Mouse (Mus musculus) hindbrain, embryonic 11.5 days (tissue): ENCODE data around the gene Pde4d. TPM values are rescaled to one million over a fixed set of nuclear protein-coding genes. Genes with fewer than 3 reads are reported as not detected.

Experiments
- ATAC-seq: fragments of 200-750 bp; cut with Nextera tagmentation; 2 replicates; pipeline ENCODE4 v1.8.0; 2017; ENCODE audit warnings: mild to moderate bottlenecking, moderate TSS enrichment, moderate library complexity; ENCODE audit not compliant: low FRiP score
- DNase-seq: peaks from one replicate; pipeline ENCODE4 v3.0.0-alpha.2; 2015; ENCODE audit warnings: low spot score
- H3K27ac ChIP-seq: fragments of 300-500 bp; sonication (generic); 2 replicates; pipeline ENCODE4 v1.5.1; 2014; ENCODE audit warnings: mild to moderate bottlenecking, low read depth, low read length
- H3K27me3 ChIP-seq: fragments of 300-500 bp; sonication (generic); 2 replicates; pipeline ENCODE4 v1.6.1; 2014; ENCODE audit warnings: mild to moderate bottlenecking, low read length, moderate library complexity, mixed read lengths; ENCODE audit not compliant: control insufficient read depth, insufficient read depth
- H3K36me3 ChIP-seq: fragments of 300-500 bp; sonication (generic); 2 replicates; pipeline ENCODE4 v1.6.1; 2014; ENCODE audit warnings: mild to moderate bottlenecking, low read length, moderate library complexity, mixed read lengths; ENCODE audit not compliant: control insufficient read depth, insufficient read depth
- H3K4me1 ChIP-seq: fragments of 300-500 bp; sonication (generic); replicated peaks from 2 replicates; pipeline ENCODE4 v1.6.1; 2014; ENCODE audit warnings: low read length, mixed read lengths; ENCODE audit not compliant: control insufficient read depth, insufficient read depth
- H3K4me2 ChIP-seq: fragments of 300-500 bp; sonication (generic); replicated peaks from 2 replicates; pipeline ENCODE4 v1.6.1; 2014; ENCODE audit warnings: mild to moderate bottlenecking, low read depth, low read length
- H3K4me3 ChIP-seq: fragments of 300-500 bp; sonication (generic); 2 replicates; pipeline ENCODE4 v1.5.1; 2014; ENCODE audit warnings: low read depth, low read length
- H3K9ac ChIP-seq: fragments of 300-500 bp; sonication (generic); 2 replicates; pipeline ENCODE4 v1.6.1; 2014; ENCODE audit warnings: low read depth, low read length
- H3K9me3 ChIP-seq: fragments of 300-500 bp; sonication (generic); 2 replicates; pipeline ENCODE4 v1.6.1; 2016; ENCODE audit warnings: low read length; ENCODE audit not compliant: control insufficient read depth
- WGBS: fragments of 180-500 bp; shearing (Covaris S2); extraction: QIAGEN DNeasy Blood & Tissue Kit; methylation state at CpG from one replicate; pipeline ENCODE4 v1.1.7; 2014; 5-methylcytosine and 5-hydroxymethylcytosine counted together
- polyA plus RNA-seq: library from polyadenylated mRNA; unstranded; fragments of >200 nt; fragmentation: Nextera tagmentation; extraction: Ambion mirVana; gene quantifications from 2 replicates; pipeline ENCODE4 v1.2.1, GENCODE M21; 2014

Pde4d gene
- polyA plus RNA-seq, 1 experiment from 2014 or later: 18.3 TPM

GRCm38 (mm10) chr13:109239296-109239695 lies 789.5 kb downstream of the Pde4d start:
- DNase-seq (peak; percentile 34), ATAC-seq (no peak)
- Histone ChIP-seq H3K9me3 (no peaks in the 10 kb centered on the region), H3K4me2 (no peak overlapping the region), H3K27ac (no peak overlapping the region), H3K4me3 (no peak overlapping the region), H3K9ac (no peak overlapping the region), H3K27me3 (no peaks in the 10 kb centered on the region), H3K4me1 (no peaks in the 10 kb centered on the region), H3K36me3 (no peaks in the 10 kb centered on the region)
- WGBS: 74% methylated on average over 11 of the region's 11 CpGs

- DNase-seq (no peak), ATAC-seq (no peak)
- H3K4me3 ChIP-seq: no peak overlapping the region
- H3K27ac ChIP-seq: no peak overlapping the region
- H3K9me3 ChIP-seq: no peaks in the 10 kb centered on the region
- no peak overlapping the region for H3K9ac ChIP-seq
- H3K36me3 ChIP-seq: no peaks in the 10 kb centered on the region
- no peak overlapping the region for H3K4me2 ChIP-seq
- H3K27me3 ChIP-seq: no peaks in the 10 kb centered on the region
- WGBS: 89% methylated on average over 9 of the region's 9 CpGs
- no peaks in the 10 kb centered on the region for H3K4me1 ChIP-seq
Measured at GRCm38 (mm10) chr13:109242456-109243050, 792.8 kb downstream of the Pde4d start.

GRCm38 (mm10) chr13:109243160-109243559 lies 793.4 kb downstream of the Pde4d start:
- no peak overlapping the region for H3K4me2 ChIP-seq
- DNase-seq: no peak
- WGBS: 84% methylated on average over 3 of the region's 3 CpGs
- no peaks in the 10 kb centered on the region for H3K27me3 ChIP-seq
- H3K27ac ChIP-seq: no peak overlapping the region
- H3K4me3 ChIP-seq: no peak overlapping the region
- no peak overlapping the region for H3K9ac ChIP-seq
- no peaks in the 10 kb centered on the region for H3K4me1 ChIP-seq
- ATAC-seq: no peak
- H3K9me3 ChIP-seq: no peaks in the 10 kb centered on the region
- H3K36me3 ChIP-seq: no peaks in the 10 kb centered on the region

- no peaks in the 10 kb centered on the region for H3K9me3 ChIP-seq
- H3K4me1 ChIP-seq: no peaks in the 10 kb centered on the region
- no peak overlapping the region for H3K9ac ChIP-seq
- H3K4me2 ChIP-seq: no peak overlapping the region
- no peaks in the 10 kb centered on the region for H3K36me3 ChIP-seq
- 90% methylated on average over 4 of the region's 4 CpGs for WGBS
- DNase-seq (no peak), ATAC-seq (no peak)
- no peak overlapping the region for H3K27ac ChIP-seq
- H3K4me3 ChIP-seq: no peak overlapping the region
- H3K27me3 ChIP-seq: no peaks in the 10 kb centered on the region
Measured at GRCm38 (mm10) chr13:109247061-109247460, 797.3 kb downstream of the Pde4d start.

GRCm38 (mm10) chr13:109249315-109249714 lies 799.6 kb downstream of the Pde4d start:
- no peak overlapping the region for H3K27ac ChIP-seq
- H3K4me3 ChIP-seq: no peak overlapping the region
- ATAC-seq (no peak), DNase-seq (no peak)
- H3K36me3 ChIP-seq: no peaks in the 10 kb centered on the region
- H3K9me3 ChIP-seq: no peaks in the 10 kb centered on the region
- no peaks in the 10 kb centered on the region for H3K4me1 ChIP-seq
- H3K9ac ChIP-seq: no peak overlapping the region
- no peaks in the 10 kb centered on the region for H3K27me3 ChIP-seq
- no peak overlapping the region for H3K4me2 ChIP-seq

GRCm38 (mm10) chr13:109255634-109256033 lies 805.9 kb downstream of the Pde4d start:
- H3K27ac ChIP-seq: no peak overlapping the region
- H3K36me3 ChIP-seq: no peaks in the 10 kb centered on the region
- no peak for ATAC-seq
- DNase-seq: no peak
- no peaks in the 10 kb centered on the region for H3K27me3 ChIP-seq
- H3K4me1 ChIP-seq: no peaks in the 10 kb centered on the region
- H3K4me3 ChIP-seq: no peak overlapping the region
- H3K9ac ChIP-seq: no peak overlapping the region
- H3K9me3 ChIP-seq: no peaks in the 10 kb centered on the region
- no peak overlapping the region for H3K4me2 ChIP-seq
- 80% methylated on average over 4 of the region's 4 CpGs for WGBS

- peak overlapping the region; percentile 67 for H3K9ac ChIP-seq
- no peaks in the 10 kb centered on the region for H3K9me3 ChIP-seq
- H3K4me1 ChIP-seq: no peaks in the 10 kb centered on the region
- no peaks in the 10 kb centered on the region for H3K27me3 ChIP-seq
- WGBS: under 1% methylated on average over 23 of the region's 23 CpGs
- peak overlapping the region; percentile 44 for H3K4me3 ChIP-seq
- DNase-seq: peak; percentile 82
- ATAC-seq: peak; percentile 92
- H3K4me2 ChIP-seq: peak overlapping the region; percentile 75
- peak overlapping the region; percentile 68; the same call in 1 of the 2 replicates for H3K27ac ChIP-seq
- H3K36me3 ChIP-seq: no peaks in the 10 kb centered on the region
Measured at GRCm38 (mm10) chr13:109260220-109260795, 810.6 kb downstream of the Pde4d start.

- 1% methylated on average over 17 of the region's 17 CpGs for WGBS
- ATAC-seq: peak; percentile 80
- peak overlapping the region; percentile 75 for H3K4me2 ChIP-seq
- H3K9me3 ChIP-seq: no peaks in the 10 kb centered on the region
- peak overlapping the region; percentile 44 for H3K4me3 ChIP-seq
- H3K9ac ChIP-seq: peak overlapping the region; percentile 67; the same call in 1 of the 2 replicates
- DNase-seq: peak; percentile 70
- H3K27ac ChIP-seq: peak overlapping the region; percentile 68; the same call in 1 of the 2 replicates
- no peaks in the 10 kb centered on the region for H3K36me3 ChIP-seq
- H3K27me3 ChIP-seq: no peaks in the 10 kb centered on the region
- no peaks in the 10 kb centered on the region for H3K4me1 ChIP-seq
Measured at GRCm38 (mm10) chr13:109260796-109261516, 811.2 kb downstream of the Pde4d start.
